Mouse (Mus musculus): ENCODE results near the gene Fam71a. TPM values are rescaled to one million over a fixed set of nuclear protein-coding genes. Genes with fewer than 3 reads are reported as not detected.
"Not testable (repeated sequence)": the region's sequence is repeated elsewhere in the genome, so short reads cannot be mapped to it uniquely, and the experiment has no call there.

Fam71a gene
- polyA plus RNA-seq, 1 experiment = not detected

DNA sequence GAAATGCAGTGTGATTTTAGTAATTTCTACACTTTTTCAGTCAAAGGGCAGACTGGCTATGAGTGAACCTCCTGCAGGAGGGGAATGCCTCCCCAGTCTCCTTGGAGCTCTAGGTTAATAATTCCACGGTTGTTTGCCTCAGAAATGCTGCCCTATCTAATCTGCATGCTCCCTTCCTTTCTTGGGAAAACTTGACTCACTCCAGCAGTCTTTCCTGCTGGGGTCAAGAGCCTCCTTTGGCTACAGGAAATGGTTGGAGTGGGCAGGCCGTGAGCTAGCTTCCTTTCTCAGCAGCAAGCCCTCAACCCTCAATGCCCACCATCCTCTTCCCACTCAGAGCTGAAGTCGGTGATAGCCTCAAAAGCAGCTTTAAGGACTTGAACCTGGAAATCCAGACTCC, 10.3 kb downstream of the Fam71a start:
- no peak overlapping the region for H3K4me3 ChIP-seq (ENCODE audit: insufficient read depth, low read depth, low read length)
- H3K4me1 ChIP-seq (ENCODE audit: control insufficient read depth, insufficient read depth, insufficient read length, low read length) = no peaks in the 10 kb centered on the region
- no peak overlapping the region for H3K27ac ChIP-seq (replicated peaks; ENCODE audit: low read depth, low read length)

DNA sequence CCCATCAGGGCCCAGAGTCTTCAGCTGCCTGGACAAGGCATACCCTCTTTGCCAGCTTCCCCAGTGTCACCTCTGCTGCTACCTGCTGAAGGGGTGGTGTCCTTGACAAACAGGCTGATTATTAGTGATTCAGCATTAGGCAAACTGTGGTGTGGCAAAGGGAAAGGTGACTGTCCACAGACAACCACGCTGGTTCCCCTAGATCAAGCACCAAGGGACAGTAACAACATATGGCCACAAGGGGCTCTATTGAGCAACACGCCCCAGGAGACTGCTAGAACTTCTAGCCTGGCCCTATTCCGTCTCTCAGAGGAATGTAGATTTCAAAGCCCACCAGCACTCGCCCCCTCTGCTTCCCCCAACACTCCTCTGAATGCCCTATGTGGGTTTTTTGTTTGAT, 11.6 kb downstream of the Fam71a start:
- Histone ChIP-seq H3K27ac (replicated peaks; ENCODE audit: low read depth, low read length) (no peak overlapping the region), H3K4me1 (ENCODE audit: control insufficient read depth, insufficient read depth, insufficient read length, low read length) (no peaks in the 10 kb centered on the region), H3K4me3 (ENCODE audit: insufficient read depth, low read depth, low read length) (no peak overlapping the region)

DNA sequence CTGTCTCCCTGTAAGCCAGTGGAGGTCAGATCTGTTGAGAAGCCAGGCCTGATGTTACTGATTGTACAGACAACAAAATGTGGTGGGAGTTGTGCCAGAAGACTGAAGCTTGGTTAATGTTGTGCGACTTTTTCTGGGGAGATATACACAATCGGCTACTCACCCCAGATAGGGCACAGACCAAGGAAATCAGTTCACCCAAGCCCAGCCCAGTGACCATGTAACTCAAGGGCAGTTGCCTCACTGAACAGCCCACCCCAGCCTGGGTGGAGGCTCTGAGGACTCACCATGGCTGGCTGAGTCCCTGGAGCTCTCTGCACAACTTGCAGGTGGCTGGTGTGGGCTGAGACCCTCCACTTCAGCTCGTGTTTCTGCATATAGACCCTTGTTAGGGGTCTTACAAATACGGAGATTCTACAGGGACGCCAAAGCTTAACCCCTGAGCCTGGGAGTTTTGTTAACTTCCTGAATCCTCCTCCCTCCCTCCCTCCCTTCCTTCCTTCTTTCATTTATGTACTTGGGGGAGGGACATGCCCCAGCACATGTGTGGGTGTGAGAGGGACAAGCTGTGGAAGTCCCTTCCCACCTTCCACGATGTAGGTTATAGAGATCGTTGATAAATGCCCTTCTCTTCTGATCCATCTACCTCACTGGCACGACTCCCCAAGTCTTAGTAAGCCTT, 13.6 kb downstream of the Fam71a start:
- H3K27ac ChIP-seq (replicated peaks; ENCODE audit: low read depth, low read length) = no peak overlapping the region
- no peaks in the 10 kb centered on the region for H3K4me1 ChIP-seq (ENCODE audit: control insufficient read depth, insufficient read depth, insufficient read length, low read length)
- no peak overlapping the region for H3K4me3 ChIP-seq (ENCODE audit: insufficient read depth, low read depth, low read length)

DNA sequence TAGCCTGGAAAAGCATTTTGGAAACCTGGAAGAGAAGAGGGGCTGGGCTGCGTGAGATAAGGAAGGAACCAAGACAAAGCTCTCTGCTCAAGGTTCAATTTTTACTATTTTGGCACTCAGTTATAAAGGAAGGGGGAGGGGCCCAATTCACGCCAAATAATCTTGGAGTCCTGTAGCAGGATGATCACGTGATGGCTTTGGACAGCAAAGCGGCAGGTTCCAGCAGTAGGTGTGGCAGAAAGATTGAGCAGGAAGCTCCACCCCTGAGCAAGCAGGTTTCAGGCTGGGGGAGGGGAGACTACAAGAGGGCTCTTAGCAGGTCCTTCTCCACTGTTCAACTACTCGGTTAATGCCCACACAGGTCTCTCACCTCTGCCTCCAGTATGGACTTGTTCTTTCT, 15.1 kb downstream of the Fam71a start:
- not testable (repeated sequence) for H3K4me3 ChIP-seq (ENCODE audit: insufficient read depth, low read depth, low read length); H3K27ac ChIP-seq (replicated peaks; ENCODE audit: low read depth, low read length); H3K4me1 ChIP-seq (ENCODE audit: control insufficient read depth, insufficient read depth, insufficient read length, low read length)

DNA sequence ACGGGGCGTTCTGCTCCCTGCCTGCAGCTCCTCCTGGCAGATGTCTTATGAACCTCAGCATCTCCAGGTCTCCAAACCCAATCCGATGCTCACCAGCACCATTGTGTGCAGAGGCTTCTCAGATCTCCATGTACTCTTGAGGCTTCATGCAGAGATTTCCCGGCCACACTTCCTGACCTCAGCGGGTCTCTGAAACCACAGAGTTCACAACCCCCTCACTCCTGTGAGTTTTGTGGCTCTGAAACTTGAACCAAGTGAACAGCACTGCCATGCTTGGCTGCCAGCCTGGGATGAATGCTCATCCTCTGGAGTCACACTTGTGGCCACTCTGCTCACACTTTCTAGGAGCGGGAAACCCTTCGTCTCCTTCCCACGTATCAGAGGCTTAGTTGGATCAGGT, 23.6 kb downstream of the Fam71a start:
- Histone ChIP-seq H3K27ac (replicated peaks; ENCODE audit: low read depth, low read length) (no peak overlapping the region), H3K4me3 (ENCODE audit: insufficient read depth, low read depth, low read length) (no peak overlapping the region), H3K4me1 (ENCODE audit: control insufficient read depth, insufficient read depth, insufficient read length, low read length) (no peaks in the 10 kb centered on the region)

DNA sequence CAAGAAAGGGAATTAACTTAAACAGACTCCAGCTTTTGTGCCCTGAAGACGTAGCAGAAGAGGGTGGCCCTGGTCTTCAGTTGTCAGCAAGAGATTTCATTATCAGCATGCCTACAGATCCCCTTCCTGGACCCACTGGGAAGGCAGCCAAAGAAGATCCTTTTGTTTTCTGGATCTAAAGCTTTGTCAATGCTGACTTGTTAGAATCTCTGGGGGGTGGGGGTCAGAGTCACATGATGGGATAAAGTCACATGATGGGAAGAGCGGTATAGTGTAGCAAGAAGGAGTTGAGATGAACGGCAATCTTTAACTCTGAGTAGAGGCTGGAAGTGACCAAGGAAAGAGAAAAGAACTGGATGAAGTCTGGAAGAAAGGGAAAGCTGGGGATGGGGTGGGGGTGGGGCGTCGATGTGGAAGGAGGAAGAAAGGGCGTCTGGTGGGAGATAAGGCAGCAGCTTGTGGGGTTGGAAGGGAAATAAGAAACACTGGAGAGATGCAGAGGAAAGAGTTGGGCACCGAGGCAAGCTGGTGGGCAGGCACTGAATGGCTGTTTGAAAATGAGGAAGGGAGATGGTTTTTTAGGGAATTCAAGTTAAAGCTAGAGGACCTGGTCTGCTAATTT, 25.6 kb downstream of the Fam71a start:
- no peak overlapping the region for H3K4me3 ChIP-seq (ENCODE audit: insufficient read depth, low read depth, low read length)
- H3K27ac ChIP-seq (replicated peaks; ENCODE audit: low read depth, low read length) = no peak overlapping the region
- H3K4me1 ChIP-seq (ENCODE audit: control insufficient read depth, insufficient read depth, insufficient read length, low read length) = no peaks in the 10 kb centered on the region

DNA sequence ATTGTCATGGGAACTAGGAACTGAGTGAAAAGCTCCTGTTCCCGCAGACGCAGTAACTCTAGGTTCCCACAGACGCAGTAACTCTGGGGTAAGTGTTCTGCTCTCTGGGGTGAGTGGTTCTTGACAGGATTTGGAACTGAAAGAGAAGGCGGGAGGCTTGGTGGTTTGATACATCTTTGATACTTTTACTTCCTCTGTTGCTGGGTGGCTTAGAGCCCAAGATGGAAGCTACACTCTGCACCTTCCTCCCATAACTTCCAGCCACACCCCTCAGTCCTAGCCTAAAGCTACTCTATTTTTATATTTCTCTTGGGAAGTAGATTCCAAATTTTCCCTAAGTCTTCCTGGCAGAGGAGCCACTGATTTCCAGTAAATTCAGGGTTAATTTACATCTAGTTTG, 26.2 kb downstream of the Fam71a start:
- no peak overlapping the region for H3K4me3 ChIP-seq (ENCODE audit: insufficient read depth, low read depth, low read length)
- no peaks in the 10 kb centered on the region for H3K4me1 ChIP-seq (ENCODE audit: control insufficient read depth, insufficient read depth, insufficient read length, low read length)
- no peak overlapping the region for H3K27ac ChIP-seq (replicated peaks; ENCODE audit: low read depth, low read length)

DNA sequence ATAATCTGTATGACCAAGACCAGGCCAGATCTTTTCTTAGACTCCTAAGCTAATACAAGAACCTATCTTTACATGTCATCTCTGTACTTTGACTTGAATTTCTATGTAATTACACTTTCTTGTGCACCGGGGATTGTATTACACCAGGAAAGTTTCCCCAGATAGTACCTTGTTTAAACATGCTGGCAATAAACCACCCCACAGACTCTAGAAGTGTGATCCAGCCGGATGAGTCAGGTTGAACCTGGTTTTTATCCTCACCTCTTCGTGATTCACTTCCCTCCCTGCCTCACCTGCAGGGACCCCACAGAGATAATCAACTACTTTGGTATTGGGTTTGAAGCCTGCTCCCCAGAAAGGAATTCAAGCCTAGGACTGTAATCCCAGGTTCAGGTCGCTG, 29.2 kb downstream of the Fam71a start:
- H3K27ac ChIP-seq (replicated peaks; ENCODE audit: low read depth, low read length) = no peak overlapping the region

DNA sequence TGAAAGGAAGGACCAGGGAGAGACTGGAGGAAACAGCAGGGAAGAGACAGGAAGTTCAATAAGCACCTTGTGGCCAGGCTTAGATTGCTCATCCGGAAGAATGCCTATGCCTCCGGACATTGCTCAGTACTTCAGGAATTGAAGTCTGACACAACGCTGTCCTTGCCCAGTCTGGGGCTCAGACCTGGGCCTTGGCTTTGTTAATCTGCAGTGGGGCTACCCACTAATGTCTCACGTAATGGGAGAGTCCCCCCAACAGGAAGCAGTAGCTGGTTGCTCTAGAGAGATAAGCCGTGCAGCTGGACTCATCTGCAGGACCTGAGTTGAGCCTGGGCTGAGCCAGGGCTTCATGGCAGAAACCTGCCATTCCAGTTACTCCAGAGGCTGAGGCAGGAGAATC, 31.7 kb downstream of the Fam71a start:
- H3K4me1 ChIP-seq (ENCODE audit: control insufficient read depth, insufficient read depth, insufficient read length, low read length) = no peaks in the 10 kb centered on the region
- no peak overlapping the region for H3K27ac ChIP-seq (replicated peaks; ENCODE audit: low read depth, low read length)
- no peak overlapping the region for H3K4me3 ChIP-seq (ENCODE audit: insufficient read depth, low read depth, low read length)

More for the DNA sequence above, 29.2 kb downstream of the Fam71a start:
- Histone ChIP-seq H3K4me3 (ENCODE audit: insufficient read depth, low read depth, low read length) (no peak overlapping the region), H3K4me1 (ENCODE audit: control insufficient read depth, insufficient read depth, insufficient read length, low read length) (no peaks in the 10 kb centered on the region)

DNA sequence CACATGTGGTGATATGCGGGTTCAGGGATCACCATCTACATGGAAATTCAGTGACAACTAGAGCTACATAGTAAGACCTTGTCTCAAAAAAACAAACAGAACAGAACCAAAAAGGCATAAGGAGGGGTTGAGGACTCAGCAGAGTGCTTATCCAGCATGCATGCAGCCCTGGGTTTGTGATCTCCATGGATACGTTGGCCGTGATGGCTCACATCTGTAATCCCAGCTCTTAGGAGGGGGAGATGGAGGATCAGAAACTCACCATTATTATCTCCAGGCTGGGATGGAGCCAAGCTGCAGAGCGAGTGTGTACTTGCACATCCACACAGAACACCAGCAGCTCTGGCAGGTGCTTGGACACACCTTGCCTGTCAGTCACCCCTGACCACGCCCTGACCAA, 32.4 kb downstream of the Fam71a start:
- Histone ChIP-seq H3K4me3 (ENCODE audit: insufficient read depth, low read depth, low read length) (no peak overlapping the region), H3K27ac (replicated peaks; ENCODE audit: low read depth, low read length) (no peak overlapping the region), H3K4me1 (ENCODE audit: control insufficient read depth, insufficient read depth, insufficient read length, low read length) (no peaks in the 10 kb centered on the region)

DNA sequence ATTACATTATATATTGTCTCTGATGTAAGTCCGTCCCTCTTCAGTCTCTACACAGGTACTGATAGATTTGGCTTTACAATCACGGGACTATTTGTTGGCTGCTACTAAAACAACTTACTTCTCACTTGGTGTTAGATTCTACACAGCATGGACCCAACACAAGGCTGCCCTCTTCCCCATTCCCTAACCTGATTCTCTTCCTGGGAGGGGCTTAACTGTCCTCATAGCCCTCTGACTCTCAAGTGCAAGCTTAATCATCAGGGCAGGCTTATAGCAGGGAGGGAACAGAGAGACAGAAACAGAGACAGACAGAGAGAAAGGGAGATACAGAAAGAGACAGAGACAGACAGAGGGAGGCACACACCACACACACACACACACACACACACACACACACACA, 32.9 kb downstream of the Fam71a start:
- Histone ChIP-seq H3K27ac (replicated peaks; ENCODE audit: low read depth, low read length) (no peak overlapping the region), H3K4me1 (ENCODE audit: control insufficient read depth, insufficient read depth, insufficient read length, low read length) (no peaks in the 10 kb centered on the region), H3K4me3 (ENCODE audit: insufficient read depth, low read depth, low read length) (no peak overlapping the region)

DNA sequence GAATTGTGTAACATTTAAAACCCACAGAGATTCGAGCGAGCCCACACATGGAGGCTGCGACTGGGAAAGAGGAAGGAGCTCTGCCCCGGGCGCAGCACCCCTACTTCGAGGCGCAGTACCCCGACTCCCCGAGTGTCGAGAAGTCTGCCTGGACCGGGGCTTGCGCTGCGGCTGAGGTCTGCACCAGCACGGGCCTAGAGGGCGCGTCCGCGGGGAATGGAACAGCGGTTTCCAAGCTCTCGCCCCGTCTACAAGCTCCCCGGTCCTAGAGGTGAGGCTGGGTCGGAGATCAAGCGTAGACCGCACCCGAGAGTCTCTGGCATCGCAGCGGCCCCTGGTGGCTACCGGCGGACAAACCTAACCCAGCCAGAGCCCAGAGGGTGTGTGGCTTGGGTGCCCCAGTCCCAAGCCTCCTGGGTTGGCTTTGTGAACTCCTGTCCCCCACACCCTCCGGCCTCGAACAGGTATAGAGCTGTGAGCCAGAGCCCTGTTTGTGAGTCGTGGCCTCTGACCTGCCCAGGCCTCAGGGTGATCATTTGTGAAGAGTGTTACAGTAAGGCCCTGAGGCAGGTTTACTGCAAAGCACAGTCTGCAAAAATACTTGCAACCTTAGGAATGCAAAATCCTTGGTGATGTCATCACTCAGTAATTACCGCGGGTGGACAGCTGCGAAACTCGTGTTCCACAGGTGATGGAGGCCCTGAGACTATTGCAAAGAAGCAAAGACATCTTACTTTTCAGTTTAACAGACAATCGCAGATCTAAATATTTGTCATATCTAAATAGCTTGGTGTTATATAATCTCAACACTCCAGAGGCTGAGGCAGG, 38.6 kb downstream of the Fam71a start:
- Histone ChIP-seq H3K27ac (replicated peaks; ENCODE audit: low read depth, low read length) (no peak overlapping the region), H3K4me3 (ENCODE audit: insufficient read depth, low read depth, low read length) (peak overlapping the region; percentile 48; the same call in 1 of the 2 replicates), H3K4me1 (ENCODE audit: control insufficient read depth, insufficient read depth, insufficient read length, low read length) (no peaks in the 10 kb centered on the region)

DNA sequence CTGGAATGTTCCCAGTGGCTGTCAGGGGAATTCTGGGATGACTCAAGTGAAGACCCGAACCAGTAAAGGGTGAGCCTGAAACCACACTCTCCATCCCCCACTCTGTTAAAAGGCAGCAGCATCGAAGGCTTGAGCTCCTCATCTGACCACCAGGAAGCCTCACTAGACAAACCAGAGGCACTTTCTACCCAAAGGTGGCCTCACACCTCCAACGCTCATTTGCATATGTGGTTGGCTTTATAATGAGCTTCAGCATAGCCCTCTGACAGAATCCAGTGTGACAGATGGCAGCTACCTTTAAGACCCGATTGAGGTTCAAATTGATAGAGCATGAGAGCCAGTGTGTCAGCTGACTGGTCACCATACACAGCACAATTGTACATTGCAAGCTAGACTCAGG, 40.3 kb downstream of the Fam71a start:
- no peaks in the 10 kb centered on the region for H3K4me1 ChIP-seq (ENCODE audit: control insufficient read depth, insufficient read depth, insufficient read length, low read length)
- no peak overlapping the region for H3K27ac ChIP-seq (replicated peaks; ENCODE audit: low read depth, low read length)
- no peak overlapping the region for H3K4me3 ChIP-seq (ENCODE audit: insufficient read depth, low read depth, low read length)

DNA sequence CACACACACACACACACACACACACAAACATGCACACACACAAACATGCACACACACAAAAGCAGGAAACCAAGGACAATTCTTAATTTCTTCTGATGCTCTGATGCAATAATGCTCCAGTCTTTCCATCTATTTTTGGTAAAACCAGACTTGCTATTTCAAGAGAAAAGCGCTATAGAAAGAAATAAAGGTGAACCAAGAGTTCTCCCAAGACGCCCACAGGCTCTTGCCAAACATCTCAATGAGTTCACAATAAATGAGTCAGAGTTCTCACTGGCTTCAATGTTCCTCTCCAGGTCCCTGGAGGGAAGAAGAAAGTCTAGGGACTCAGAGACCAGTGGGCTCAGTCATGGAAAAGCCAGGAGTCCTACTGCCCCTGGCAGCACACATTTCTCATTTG, 40.9 kb downstream of the Fam71a start:
- no peak overlapping the region for H3K27ac ChIP-seq (replicated peaks; ENCODE audit: low read depth, low read length)
- H3K4me3 ChIP-seq (ENCODE audit: insufficient read depth, low read depth, low read length) = no peak overlapping the region
- H3K4me1 ChIP-seq (ENCODE audit: control insufficient read depth, insufficient read depth, insufficient read length, low read length) = no peaks in the 10 kb centered on the region

DNA sequence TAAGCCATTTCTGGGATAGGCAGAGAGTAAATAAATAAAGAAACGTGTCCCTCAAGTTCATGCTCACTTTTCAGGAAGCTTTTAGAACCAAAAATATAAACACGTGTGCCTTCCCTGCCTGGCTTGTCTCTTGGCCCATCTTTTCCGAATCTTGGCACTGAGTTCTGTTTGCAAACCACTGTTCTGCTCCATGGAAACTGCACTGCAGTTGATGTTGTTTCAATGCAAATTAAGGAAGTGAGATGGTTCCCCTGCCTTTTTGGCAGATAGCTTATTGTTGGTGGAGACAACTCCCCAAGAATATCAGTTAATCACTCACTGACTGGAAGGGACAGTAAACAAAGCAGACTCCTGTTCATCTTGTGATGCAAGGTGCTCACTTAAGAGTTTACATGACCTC, 41.9 kb downstream of the Fam71a start:
- H3K4me1 ChIP-seq (ENCODE audit: control insufficient read depth, insufficient read depth, insufficient read length, low read length) = no peaks in the 10 kb centered on the region
- H3K4me3 ChIP-seq (ENCODE audit: insufficient read depth, low read depth, low read length) = no peak overlapping the region
- H3K27ac ChIP-seq (replicated peaks; ENCODE audit: low read depth, low read length) = peak overlapping the region; percentile 35

Data from brown adipose tissue, adult 24 weeks (tissue).